Mouse (Mus musculus) lung, postnatal 0 days (tissue): ENCODE measurements at regions not wholly inside any gene's neighbourhood (a gene's known extent, or its start where the extent isn't known, plus 50 kb on each side); places are given as distances from the start of the nearest gene placed in this dataset.
A peak's percentile ranks its signal among the peaks of the same experiment; 100 is the strongest.

ENCODE experiments used
- CTCF ChIP-seq: IDR thresholded peaks from 2 replicates; pipeline ENCODE4 v1.5.1; 2016; ENCODE audit warnings: antibody characterized with exemption, mild to moderate bottlenecking
- EP300 ChIP-seq: IDR thresholded peaks from 2 replicates; pipeline ENCODE4 v1.6.1; 2016; ENCODE audit warnings: antibody characterized with exemption, mild to moderate bottlenecking, control low read depth

DNA sequence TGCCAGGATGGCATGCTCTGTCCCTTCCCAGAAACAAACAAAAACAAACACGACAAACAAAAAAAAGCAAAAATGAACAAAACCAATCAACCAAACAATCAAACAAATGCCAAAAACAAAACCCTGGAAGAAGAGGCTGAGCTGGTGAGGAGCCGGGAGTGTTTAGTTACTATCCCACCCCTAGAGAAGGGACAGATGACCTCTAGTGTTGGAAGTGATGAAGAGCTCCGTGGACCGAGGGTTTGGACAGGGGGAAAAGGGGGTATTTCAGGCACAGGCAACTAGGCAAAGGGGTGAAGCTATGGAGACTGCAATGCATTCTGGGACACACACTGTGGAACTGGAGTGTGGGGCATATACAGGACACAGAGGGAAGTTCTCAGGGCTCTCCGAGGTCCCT is 277.6 kb downstream of the Tshz3 start:
- TF ChIP-seq CTCF (peak; percentile 66), EP300 (no peak)
